Mouse (Mus musculus) inflammation-experienced regulatory T-cells, adult 6 months (primary cell): ENCODE measurements at regions not wholly inside any gene's neighbourhood (a gene's known extent, or its start where the extent isn't known, plus 50 kb on each side); places are given as distances from the start of the nearest gene placed in this dataset.

ENCODE experiments used
- ATAC-seq: one replicate; pipeline ENCODE4 v1.8.0; 2017

DNA sequence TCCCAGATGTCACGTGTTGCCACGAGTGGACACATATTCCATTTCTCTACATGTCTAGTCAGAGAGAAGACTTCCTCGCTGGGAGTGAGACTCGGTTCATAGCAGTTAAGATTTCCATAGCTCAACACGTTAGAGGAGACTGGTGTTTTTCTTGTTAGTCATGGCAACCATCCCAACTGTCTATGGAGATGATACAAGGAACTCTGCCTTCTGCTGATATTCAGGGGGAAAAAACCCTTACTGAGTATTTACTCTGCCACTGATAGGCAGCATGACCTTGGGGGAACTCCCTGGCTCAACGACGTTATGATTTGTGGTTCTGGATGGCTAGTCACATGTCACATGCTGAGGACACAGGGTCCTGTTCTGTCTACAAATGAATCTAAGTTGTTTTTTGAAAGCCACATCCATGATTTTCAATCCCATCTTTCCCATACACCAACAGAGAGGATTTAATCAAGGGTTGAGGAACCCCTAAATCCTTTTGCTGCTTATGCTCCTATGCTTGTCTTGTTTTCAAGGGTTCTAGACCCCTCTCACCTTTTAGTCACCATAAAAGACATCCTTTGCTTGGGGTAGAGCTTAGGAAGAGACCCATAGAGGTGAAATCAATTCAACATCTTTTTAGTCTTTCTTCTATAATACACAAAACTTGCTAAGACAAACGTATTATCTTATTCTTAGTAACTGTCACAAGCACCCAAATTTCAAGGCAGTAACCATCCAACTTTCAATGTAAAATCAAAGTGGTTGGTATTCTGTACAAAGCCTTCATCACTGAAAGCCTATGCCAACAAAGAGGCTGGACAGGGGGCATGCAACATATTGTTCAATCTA, 50.2 kb upstream of the Adtrp start:
- ATAC-seq = no peak
